ENCODE assay signal across 17 mouse cellular contexts in the genomic region with DNA sequence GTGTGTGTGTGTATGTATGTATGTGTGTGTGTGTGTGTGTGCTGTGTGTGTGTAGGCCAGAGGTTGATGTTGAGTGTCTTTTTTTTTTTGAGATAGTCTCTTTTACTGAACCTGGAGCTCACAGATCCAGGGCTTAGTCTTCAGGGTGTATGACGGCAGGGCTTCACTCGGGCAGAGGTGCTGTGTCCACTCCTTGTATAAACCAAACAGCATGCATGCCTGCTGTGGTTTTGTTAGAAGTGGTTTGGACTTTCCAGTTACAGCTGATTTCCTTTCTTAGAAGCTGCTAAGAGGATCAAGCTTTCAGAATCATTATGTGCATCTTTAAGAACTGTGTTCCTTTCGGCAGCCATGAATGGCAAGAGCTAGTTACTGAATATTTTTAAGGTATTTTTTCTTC. TPM values are rescaled to one million over a fixed set of nuclear protein-coding genes. Genes with fewer than 3 reads are reported as not detected.
"Had no signal": no experiment of that assay in that cellular context is flagged by ENCODE, and none has a peak within 500 bp of the region (broad histone marks: within the 10 kb centered on the region; RNA-seq: fewer than 3 reads in every experiment).

No protein-coding gene starts in this region.

- DNase-seq: kidney, adult 8-10 months; kidney, postnatal 10 days; kidney, postnatal 36 days; layer of hippocampus, postnatal 36 days; liver, embryonic 13.5 days; lung, adult 2 months; lung, postnatal 14 days; lung, postnatal 4 days; midbrain, embryonic 14.5 days; thymus, adult 2 months; thymus, postnatal 14 days; thymus, postnatal 4 days had no signal

- H3K27me3 ChIP-seq: kidney, embryonic 15.5 days; liver, embryonic 13.5 days had no signal

- H3K27ac ChIP-seq: kidney, embryonic 15.5 days; left cerebral cortex, adult 2 months had no signal

- H3K9ac ChIP-seq: kidney, embryonic 15.5 days; liver, embryonic 13.5 days had no signal

- H3K36me3 ChIP-seq: liver, embryonic 13.5 days had no signal

- H3K4me3 ChIP-seq: kidney, embryonic 15.5 days; left cerebral cortex, adult 2 months; liver, embryonic 13.5 days had no signal

- H3K4me1 ChIP-seq: kidney, embryonic 15.5 days had no signal

- H3K4me2 ChIP-seq: kidney, embryonic 15.5 days; liver, embryonic 13.5 days; midbrain, embryonic 11.5 days had no signal

- H3K9me3 ChIP-seq: kidney, embryonic 15.5 days; liver, embryonic 13.5 days had no signal

RNA-seq across cellular contexts. Expression of a gene that starts 38.4 kb away (rescaled TPM):
- total RNA-seq: layer of hippocampus, postnatal 36 days; left cerebral cortex, postnatal 10 days; liver, adult 2 months had no signal
